Mouse (Mus musculus) neural tube, embryonic 11.5 days (tissue): ENCODE results near the gene Scnn1a. TPM values are rescaled to one million over a fixed set of nuclear protein-coding genes. Genes with fewer than 3 reads are reported as not detected.

ENCODE experiments used
- ATAC-seq: fragments of 200-750 bp; cut with Nextera tagmentation; 2 replicates; pipeline ENCODE4 v1.8.0; 2017; ENCODE audit warnings: moderate number of reproducible peaks, mild to moderate bottlenecking, moderate TSS enrichment, moderate library complexity; ENCODE audit not compliant: insufficient read depth, low FRiP score, low TSS enrichment
- DNase-seq: peaks from one replicate; pipeline ENCODE4 v3.0.0-alpha.2; 2015; ENCODE audit warnings: low spot score
- H3K27ac ChIP-seq: fragments of 300-500 bp; sonication (generic); 2 replicates; pipeline ENCODE4 v1.5.1; 2014; ENCODE audit warnings: low read depth, mild to moderate bottlenecking, low read length
- H3K27me3 ChIP-seq: fragments of 300-500 bp; sonication (generic); 2 replicates; pipeline ENCODE4 v1.6.1; 2014; ENCODE audit warnings: mild to moderate bottlenecking, low read length, mixed read lengths; ENCODE audit not compliant: control insufficient read depth, insufficient read depth
- H3K36me3 ChIP-seq: fragments of 300-500 bp; sonication (generic); 2 replicates; pipeline ENCODE4 v1.6.1; 2014; ENCODE audit warnings: mild to moderate bottlenecking, low read length, moderate library complexity, mixed read lengths; ENCODE audit not compliant: control insufficient read depth, insufficient read depth
- H3K4me1 ChIP-seq: fragments of 300-500 bp; sonication (generic); 2 replicates; pipeline ENCODE4 v1.6.1; 2014; ENCODE audit warnings: low read length, mixed read lengths; ENCODE audit not compliant: control insufficient read depth, insufficient read depth
- H3K4me2 ChIP-seq: fragments of 300-500 bp; sonication (generic); 2 replicates; pipeline ENCODE4 v1.6.1; 2014; ENCODE audit warnings: low read depth, mild to moderate bottlenecking, moderate library complexity
- H3K4me3 ChIP-seq: fragments of 300-500 bp; sonication (generic); 2 replicates; pipeline ENCODE4 v1.5.1; 2014; ENCODE audit warnings: low read depth, low read length
- H3K9ac ChIP-seq: fragments of 300-500 bp; sonication (generic); 2 replicates; pipeline ENCODE4 v1.6.1; 2014; ENCODE audit warnings: mild to moderate bottlenecking, low read length
- H3K9me3 ChIP-seq: fragments of 300-500 bp; sonication (generic); 2 replicates; pipeline ENCODE4 v1.6.1; 2016; ENCODE audit warnings: low read length; ENCODE audit not compliant: control insufficient read depth
- WGBS: fragments of 180-500 bp; shearing (Covaris S2); extraction: QIAGEN DNeasy Blood & Tissue Kit; methylation state at CpG from one replicate; pipeline ENCODE4 v1.1.7; 2014; 5-methylcytosine and 5-hydroxymethylcytosine counted together
- polyA plus RNA-seq: library from polyadenylated mRNA; unstranded; fragments of >200 nt; fragmentation: Nextera tagmentation; extraction: Ambion mirVana; gene quantifications from 2 replicates; pipeline ENCODE4 v1.2.1, GENCODE M21; 2014

The Scnn1a gene
- polyA plus RNA-seq, 1 experiment from 2014 or later, result 0.80 TPM

DNA sequence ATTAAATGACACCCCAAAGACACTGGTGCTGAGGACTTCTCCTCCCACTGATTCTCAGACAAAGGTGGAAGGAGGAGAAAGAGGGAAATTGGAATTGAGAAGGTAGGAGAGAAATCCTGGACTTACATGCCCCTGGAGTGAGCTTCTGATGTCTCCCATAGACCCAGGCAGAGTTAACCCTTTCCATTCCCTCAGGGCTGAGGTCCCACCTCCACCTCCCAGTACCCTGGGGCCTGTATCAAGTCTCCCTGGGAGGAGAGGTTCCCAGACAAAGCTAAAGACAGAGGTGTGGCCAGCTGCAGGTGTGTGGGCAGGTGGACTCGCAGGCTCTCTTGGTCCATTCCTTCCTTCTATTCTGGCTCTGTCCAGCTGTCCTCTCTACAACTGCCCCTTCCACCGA lies 61.6 kb downstream of the Scnn1a start:
- Histone ChIP-seq H3K27ac (no peak overlapping the region), H3K9me3 (no peaks in the 10 kb centered on the region), H3K9ac (no peak overlapping the region), H3K27me3 (peaks cover 36% of the 10 kb centered on the region), H3K36me3 (no peaks in the 10 kb centered on the region), H3K4me1 (peaks cover 11% of the 10 kb centered on the region), H3K4me3 (no peak overlapping the region), H3K4me2 (no peak overlapping the region)
- WGBS, result 74% methylated on average over 2 of the region's 2 CpGs
- DNase-seq (no peak), ATAC-seq (no peak)

DNA sequence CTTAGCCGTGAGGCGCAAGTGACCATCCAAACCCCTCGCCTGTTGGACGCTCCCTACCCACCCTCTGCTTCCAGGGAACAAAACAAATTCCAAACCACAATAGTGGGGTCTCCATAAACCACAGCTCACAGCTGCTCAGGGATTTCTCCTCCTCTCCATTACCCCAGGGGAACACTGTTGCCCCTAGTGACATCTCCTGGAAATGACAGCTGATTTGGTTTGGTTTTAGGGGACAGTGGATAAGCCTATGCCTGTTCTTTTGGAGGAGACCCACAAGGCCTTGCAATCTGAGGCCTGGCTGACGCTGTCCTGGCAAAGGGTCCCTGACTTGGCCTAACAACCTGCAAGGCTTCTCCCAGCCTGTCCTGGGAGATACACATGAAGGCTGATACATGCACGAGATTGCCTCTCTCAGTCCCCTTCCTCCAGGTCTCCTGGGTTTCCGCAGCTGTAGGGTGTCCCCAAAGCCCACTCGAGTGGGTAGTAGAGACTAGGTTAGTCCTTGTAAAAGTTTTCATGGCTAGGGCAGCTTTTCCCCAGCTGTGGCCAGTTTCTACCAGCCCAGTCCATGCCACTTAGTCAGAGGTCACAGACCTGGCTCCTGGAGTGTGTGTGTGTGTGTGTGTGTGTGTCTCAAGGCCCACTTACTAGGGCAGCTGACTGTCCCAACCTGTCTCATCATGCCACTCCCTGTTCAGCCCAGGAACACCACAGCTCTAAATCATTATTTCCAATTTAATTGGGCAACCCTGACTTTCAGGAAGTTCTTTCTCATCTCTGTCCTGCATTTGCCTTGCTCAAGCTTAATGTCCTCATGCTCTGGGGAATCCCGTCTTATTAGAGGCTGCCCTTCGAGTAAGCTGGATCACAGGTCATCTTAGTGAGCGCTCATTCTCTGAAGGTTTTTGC lies 64.9 kb downstream of the Scnn1a start:
- WGBS, result 55% methylated on average over 11 of the region's 11 CpGs
- Histone ChIP-seq H3K9ac (no peak overlapping the region), H3K4me3 (no peak overlapping the region), H3K36me3 (no peaks in the 10 kb centered on the region), H3K4me1 (peaks cover 1% of the 10 kb centered on the region), H3K9me3 (no peaks in the 10 kb centered on the region), H3K27ac (no peak overlapping the region), H3K4me2 (no peak overlapping the region), H3K27me3 (peaks cover 12% of the 10 kb centered on the region)
- ATAC-seq (no peak), DNase-seq (no peak)

DNA sequence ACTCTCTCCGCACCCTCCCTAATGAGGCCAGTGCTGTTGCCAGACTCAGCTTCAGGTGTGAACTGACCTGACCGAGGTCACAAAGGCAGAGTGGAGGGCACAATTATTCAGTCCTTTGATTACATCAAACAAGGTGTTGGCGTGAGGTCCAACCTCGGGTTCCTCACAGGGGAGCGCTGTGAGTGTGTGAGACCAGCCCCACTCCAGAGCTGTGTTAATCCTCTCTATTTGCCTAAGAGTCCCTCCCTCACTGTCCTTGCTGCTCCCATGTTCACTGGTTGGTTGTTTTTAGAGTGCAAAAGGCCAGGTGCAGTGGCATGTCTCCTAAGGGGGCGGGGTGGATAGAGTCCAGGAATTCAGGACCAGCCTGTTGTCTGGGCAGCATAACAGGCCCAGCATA lies 65.6 kb downstream of the Scnn1a start:
- ATAC-seq, result no peak
- peaks cover 4% of the 10 kb centered on the region; the same call in 1 of the 2 replicates for H3K27me3 ChIP-seq
- no peak for DNase-seq

DNA sequence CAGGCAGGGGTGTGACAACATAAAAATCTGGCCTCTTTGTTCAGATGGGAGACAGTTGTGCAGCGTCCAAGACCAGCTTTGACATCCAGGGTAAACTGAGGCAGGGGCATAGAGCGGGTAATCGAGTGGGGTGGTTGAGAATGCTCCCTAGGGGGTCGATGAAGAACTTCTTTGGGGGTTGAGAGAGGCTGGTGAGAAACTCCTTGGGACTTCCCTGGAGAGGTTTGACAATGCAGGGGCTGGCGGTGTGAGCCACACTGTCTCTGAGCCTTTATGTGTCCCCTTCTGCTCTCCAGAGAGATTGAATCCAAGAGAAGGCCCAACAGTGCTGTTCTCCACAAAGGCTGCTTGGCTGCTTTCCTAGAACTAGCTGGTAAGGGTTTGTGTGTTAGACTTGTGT lies 69.4 kb downstream of the Scnn1a start:
- Histone ChIP-seq H3K4me3 (no peak overlapping the region), H3K4me2 (no peak overlapping the region), H3K4me1 (no peaks in the 10 kb centered on the region), H3K27me3 (no peaks in the 10 kb centered on the region), H3K36me3 (no peaks in the 10 kb centered on the region), H3K9ac (no peak overlapping the region), H3K27ac (no peak overlapping the region), H3K9me3 (no peaks in the 10 kb centered on the region)
- DNase-seq (no peak), ATAC-seq (no peak)
- WGBS, result 85% methylated on average over 5 of the region's 5 CpGs

More for the DNA sequence above, 65.6 kb downstream of the Scnn1a start:
- Histone ChIP-seq H3K4me2 (no peak overlapping the region), H3K27ac (no peak overlapping the region), H3K9me3 (no peaks in the 10 kb centered on the region), H3K9ac (no peak overlapping the region), H3K4me1 (no peaks in the 10 kb centered on the region), H3K36me3 (no peaks in the 10 kb centered on the region), H3K4me3 (no peak overlapping the region)
- WGBS, result 69% methylated on average over 6 of the region's 6 CpGs

Other genes with a start within 250 kb of the Scnn1a start
- 117 and 123 TPM in 2 replicates for gene Chd4, start 224.7 kb upstream of the Scnn1a start, polyA plus RNA-seq
- 62.7 and 63.4 TPM in 2 replicates for gene Nop2, start 188.8 kb upstream of the Scnn1a start, polyA plus RNA-seq
- gene Iffo1, start 175.4 kb upstream of the Scnn1a start, polyA plus RNA-seq, result 13.8 and 16.5 TPM in 2 replicates
- gene Gapdh, start 154.2 kb upstream of the Scnn1a start, polyA plus RNA-seq, result 2,338 and 2,354 TPM in 2 replicates
- 137 and 139 TPM in 2 replicates for gene Ncapd2, start 129.0 kb upstream of the Scnn1a start, polyA plus RNA-seq
- gene Mrpl51, start 128.9 kb upstream of the Scnn1a start, polyA plus RNA-seq, result 178 and 192 TPM in 2 replicates
- 2.2 and 2.5 TPM in 2 replicates for gene Vamp1, start 105.1 kb upstream of the Scnn1a start, polyA plus RNA-seq
- 1.2 and 1.7 TPM in 2 replicates for gene Tapbpl, start 88.8 kb upstream of the Scnn1a start, polyA plus RNA-seq
- 0.77 and 1.3 TPM in 2 replicates for gene Cd27, start 83.6 kb upstream of the Scnn1a start, polyA plus RNA-seq
- 0.15 TPM in 1 of 2 replicates, not detected in the other for gene Tuba3a, start 34.6 kb upstream of the Scnn1a start, polyA plus RNA-seq
- gene Ltbr, start 6.8 kb upstream of the Scnn1a start, polyA plus RNA-seq, result 18.8 and 19.2 TPM in 2 replicates
- 27.4 TPM in 2 replicates for gene Tnfrsf1a, start 28.7 kb downstream of the Scnn1a start, polyA plus RNA-seq
- 0.09 and 0.30 TPM in 2 replicates for gene Plekhg6, start 60.1 kb downstream of the Scnn1a start, polyA plus RNA-seq
- gene Cd9, start 174.1 kb downstream of the Scnn1a start, polyA plus RNA-seq, result 43.7 and 48.1 TPM in 2 replicates
- gene Vwf, start 226.1 kb downstream of the Scnn1a start, polyA plus RNA-seq, result 11.1 and 15.4 TPM in 2 replicates